Mouse (Mus musculus) layer of hippocampus, adult 2 months (tissue): ENCODE data around the gene Daxx. TPM values are rescaled to one million over a fixed set of nuclear protein-coding genes. Genes with fewer than 3 reads are reported as not detected.

ENCODE experiments used
- DNase-seq, 2 experiments: peaks; one replicate each; pipeline ENCODE4 v3.0.0; 2022; ENCODE audit warnings: low spot score in 2 of 2
- H3K27ac ChIP-seq: fragments of 200-600 bp; 2 replicates; pipeline ENCODE4 v1.8.1; 2022
- H3K4me3 ChIP-seq: fragments of 200-600 bp; 2 replicates; pipeline ENCODE4 v1.8.1; 2022; ENCODE audit warnings: mild to moderate bottlenecking
- CTCF ChIP-seq: fragments of 200-600 bp; conservative IDR thresholded peaks from 2 replicates; pipeline ENCODE4 v1.8.1; 2022; ENCODE audit warnings: antibody characterized with exemption, mild to moderate bottlenecking, moderate library complexity
- total RNA-seq, 2 experiments: library from RNA; stranded (reverse); gene quantifications; 2 replicates each; pipeline ENCODE4 v1.2.3; 2021

Daxx gene
- total RNA-seq, 2 experiments from 2014 or later, result 26.1 to 32.9 TPM

GRCm38 (mm10) chr17:33919351-33920281 lies 10.4 kb downstream of the Daxx start:
- peak in 1 of 2 experiments; percentile 55 for DNase-seq
- peak; percentile 50 for TF ChIP-seq CTCF
- H3K27ac ChIP-seq, result peak overlapping the region; percentile 83
- peak overlapping the region; percentile 78 for H3K4me3 ChIP-seq

- peak; percentile 75 for DNase-seq
- Histone ChIP-seq H3K4me3 (peak overlapping the region; percentile 78), H3K27ac (peak overlapping the region; percentile 83)
- TF ChIP-seq CTCF, result peak; percentile 89
Measured at GRCm38 (mm10) chr17:33920282-33921097, 11.3 kb downstream of the Daxx start.

GRCm38 (mm10) chr17:33921361-33921760 lies 12.1 kb downstream of the Daxx start:
- no peak for DNase-seq

GRCm38 (mm10) chr17:33924577-33925283 lies 15.5 kb downstream of the Daxx start:
- H3K4me3 ChIP-seq, result no peak overlapping the region
- no peak for DNase-seq
- TF ChIP-seq CTCF, result peak; percentile 56
- no peak overlapping the region for H3K27ac ChIP-seq

More at GRCm38 (mm10) chr17:33921361-33921760, 12.1 kb downstream of the Daxx start:
- TF ChIP-seq CTCF, result no peak
- Histone ChIP-seq H3K4me3 (no peak overlapping the region), H3K27ac (no peak overlapping the region)

- no peak for DNase-seq
- peak; percentile 39 for TF ChIP-seq CTCF
- Histone ChIP-seq H3K27ac (no peak overlapping the region), H3K4me3 (no peak overlapping the region)
Measured at GRCm38 (mm10) chr17:33925406-33926116, 16.3 kb downstream of the Daxx start.

GRCm38 (mm10) chr17:33926207-33926932 lies 17.2 kb downstream of the Daxx start:
- TF ChIP-seq CTCF, result peak; percentile 57
- DNase-seq, result no peak
- no peak overlapping the region for H3K27ac ChIP-seq
- H3K4me3 ChIP-seq, result no peak overlapping the region

GRCm38 (mm10) chr17:33928251-33928947 lies 19.2 kb downstream of the Daxx start:
- Histone ChIP-seq H3K27ac (peak overlapping the region; percentile 96), H3K4me3 (peak overlapping the region; percentile 77)
- TF ChIP-seq CTCF, result no peak
- DNase-seq, result no peak

GRCm38 (mm10) chr17:33929371-33930279 lies 20.4 kb downstream of the Daxx start, which contains the start of gene Rgl2:
TSS of gene Rgl2 (plus strand) at chr17:33929543.
- Histone ChIP-seq H3K4me3 (peak within 1 kb of the TSS; percentile 77), H3K27ac (peak within 1 kb of the TSS; percentile 96)
- TF ChIP-seq CTCF, result peak; percentile 70
- peak; percentile 91 to 95 for DNase-seq

GRCm38 (mm10) chr17:33930280-33931158 lies 21.3 kb downstream of the Daxx start:
- TF ChIP-seq CTCF, result no peak
- peak overlapping the region; percentile 96 for H3K27ac ChIP-seq
- peak; percentile 69 to 74 for DNase-seq
- peak overlapping the region; percentile 77 for H3K4me3 ChIP-seq
